In the genomic region with DNA sequence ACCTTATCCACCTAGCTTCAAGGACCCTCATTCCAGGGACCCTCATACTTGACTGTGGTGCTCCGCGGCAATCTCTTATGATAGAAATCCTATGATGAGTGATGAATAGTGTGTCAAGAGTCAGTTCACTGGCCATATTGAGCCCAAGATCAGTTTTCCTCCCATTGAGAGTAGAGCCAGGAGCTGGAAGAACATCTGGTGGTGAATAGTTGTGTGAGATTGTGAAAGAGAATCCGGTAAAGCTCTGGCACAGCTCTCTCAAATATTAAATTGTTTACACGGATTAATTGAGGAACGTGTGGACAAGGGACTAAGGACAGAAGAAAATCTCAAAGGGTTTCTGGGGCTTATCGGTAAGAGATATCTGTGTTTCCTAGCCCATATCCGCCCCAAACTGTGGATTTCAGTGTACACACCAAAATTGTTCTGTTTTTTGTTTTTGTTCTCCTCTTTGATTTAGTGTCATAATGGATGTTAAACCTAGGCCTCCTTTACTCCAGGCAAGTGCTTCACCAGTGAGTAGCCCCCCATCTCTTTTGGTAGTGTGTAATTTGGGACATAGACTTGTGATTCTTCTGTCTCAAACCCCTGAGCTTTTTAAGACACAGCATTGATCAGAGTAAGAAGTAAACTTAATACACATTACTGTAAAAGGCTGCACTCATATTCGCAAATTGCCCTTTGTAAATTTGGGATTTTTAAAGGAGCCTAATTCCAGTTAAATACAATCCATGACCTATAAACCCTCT, we compare ENCODE assay signal across 8 mouse cellular contexts. TPM values are rescaled to one million over a fixed set of nuclear protein-coding genes. Genes with fewer than 3 reads are reported as not detected.
DNase-seq lines count a peak whose midpoint lies in the region; ATAC-seq and TF ChIP-seq lines count a peak whose summit lies in the region.

No protein-coding gene starts in this region.

- TF ChIP-seq POLR2A in myocyte (IDR thresholded peaks at IDR 0.05; ENCODE audit: insufficient read length, low read depth) = no peak

- no peaks in the 10 kb centered on the region for H3K4me1 ChIP-seq in kidney, embryonic 16.5 days (ENCODE audit: insufficient read depth, low read length)
- no peaks in the 10 kb centered on the region for H3K4me1 ChIP-seq in embryonic facial prominence, embryonic 14.5 days (ENCODE audit: control insufficient read depth, insufficient read depth, low read length)
- no peaks in the 10 kb centered on the region for H3K4me1 ChIP-seq in intestine, postnatal 0 days (replicated peaks; ENCODE audit: control insufficient read depth, insufficient read depth, low read length)

- TF ChIP-seq CTCF in intestine, postnatal 0 days (IDR thresholded peaks at IDR 0.05; ENCODE audit: low read depth) = no peak

- H3K4me3 ChIP-seq in kidney, embryonic 16.5 days (ENCODE audit: low read length) = peak overlapping the region; percentile 87
- peak overlapping the region; percentile 79 for H3K4me3 ChIP-seq in embryonic facial prominence, embryonic 14.5 days (ENCODE audit: low read depth, low read length)
- peak overlapping the region; percentile 91 for H3K4me3 ChIP-seq in intestine, postnatal 0 days (ENCODE audit: low read depth, low read length)
- H3K4me3 ChIP-seq in myocyte = peak overlapping the region; percentile 33

- no peaks in the 10 kb centered on the region for H3K79me2 ChIP-seq in myocyte (ENCODE audit: control insufficient read depth, insufficient read depth)

- peak overlapping the region; percentile 77; the same call in 1 of the 2 replicates for H3K9ac ChIP-seq in kidney, embryonic 16.5 days (replicated peaks; ENCODE audit: low read length)
- H3K9ac ChIP-seq in embryonic facial prominence, embryonic 14.5 days (ENCODE audit: low read depth, low read length) = peak overlapping the region; percentile 70; the same call in 1 of the 2 replicates
- H3K9ac ChIP-seq in intestine, postnatal 0 days (ENCODE audit: low read depth, low read length) = no peak overlapping the region

- no peaks in the 10 kb centered on the region for H3K27me3 ChIP-seq in kidney, embryonic 16.5 days (ENCODE audit: insufficient read depth, low read length)
- no peaks in the 10 kb centered on the region for H3K27me3 ChIP-seq in embryonic facial prominence, embryonic 14.5 days (replicated peaks; ENCODE audit: control insufficient read depth, insufficient read depth, low read length)
- no peaks in the 10 kb centered on the region for H3K27me3 ChIP-seq in intestine, postnatal 0 days (replicated peaks; ENCODE audit: control insufficient read depth, insufficient read depth, low read length)
- H3K27me3 ChIP-seq in myocyte (ENCODE audit: control insufficient read depth, insufficient read depth, insufficient read length) = no peaks in the 10 kb centered on the region

- peaks cover 10% of the 10 kb centered on the region for H3K9me3 ChIP-seq in kidney, embryonic 16.5 days (ENCODE audit: low read length)
- H3K9me3 ChIP-seq in embryonic facial prominence, embryonic 14.5 days (ENCODE audit: control insufficient read depth, low read length) = peaks cover 9% of the 10 kb centered on the region
- H3K9me3 ChIP-seq in intestine, postnatal 0 days (ENCODE audit: control insufficient read depth) = no peaks in the 10 kb centered on the region

- 0 out of 2 replicates have a peak, but pooled peaks cover 4% of the 10 kb centered on the region for H3K36me3 ChIP-seq in kidney, embryonic 16.5 days (ENCODE audit: insufficient read depth, low read length)
- no peaks in the 10 kb centered on the region; the same call in 1 of the 2 replicates for H3K36me3 ChIP-seq in embryonic facial prominence, embryonic 14.5 days (ENCODE audit: control insufficient read depth, insufficient read depth, low read length)
- no peaks in the 10 kb centered on the region for H3K36me3 ChIP-seq in intestine, postnatal 0 days (ENCODE audit: control insufficient read depth, insufficient read depth)
- no peaks in the 10 kb centered on the region for H3K36me3 ChIP-seq in myocyte (ENCODE audit: control insufficient read depth, insufficient read depth)

- H3K4me2 ChIP-seq in kidney, embryonic 16.5 days (replicated peaks; ENCODE audit: low read depth, low read length) = peak overlapping the region; percentile 69; the same call in 1 of the 2 replicates
- peak overlapping the region; percentile 76 for H3K4me2 ChIP-seq in embryonic facial prominence, embryonic 14.5 days (ENCODE audit: low read depth, low read length)
- H3K4me2 ChIP-seq in intestine, postnatal 0 days (replicated peaks; ENCODE audit: low read depth) = peak overlapping the region; percentile 79
- H3K4me2 ChIP-seq in myocyte (ENCODE audit: low read depth) = peak overlapping the region; percentile 18

- 82% methylated on average over 8 of the region's 8 CpGs for WGBS in kidney, embryonic 16.5 days
- WGBS in embryonic facial prominence, embryonic 14.5 days = 75% methylated on average over 8 of the region's 8 CpGs
- WGBS in intestine, postnatal 0 days = 76% methylated on average over 8 of the region's 8 CpGs

- no peak for DNase-seq in kidney, postnatal 14 days
- DNase-seq in embryonic facial prominence, embryonic 14.5 days (ENCODE audit: low spot score) = no peak
- no peak for DNase-seq in retina, postnatal 1 day
- no peak for DNase-seq in adrenal gland, postnatal 36 days
- no peak for DNase-seq in spleen, postnatal 14 days (ENCODE audit: low spot score in 2 of 2)

- H3K27ac ChIP-seq in kidney, embryonic 16.5 days (ENCODE audit: low read length) = peak overlapping the region; percentile 93; the same call in 1 of the 2 replicates
- H3K27ac ChIP-seq in embryonic facial prominence, embryonic 14.5 days (replicated peaks; ENCODE audit: low read depth, low read length) = 0 out of 2 replicates have a peak overlapping the region, but pooled peaks have one; percentile 91
- H3K27ac ChIP-seq in intestine, postnatal 0 days (ENCODE audit: low read depth, low read length) = no peak overlapping the region

- ATAC-seq in kidney, embryonic 16.5 days (ENCODE audit: low FRiP score, low TSS enrichment) = peak; percentile 33
- no peak for ATAC-seq in embryonic facial prominence, embryonic 14.5 days (ENCODE audit: low read depth)
- 0 out of 2 replicates have a peak, but pooled peaks have one; percentile 5 for ATAC-seq in intestine, postnatal 0 days

- H3ac ChIP-seq in myocyte (ENCODE audit: control insufficient read depth, insufficient read length) = no peak overlapping the region

TF ChIP-seq in myocyte, 11 proteins besides CTCF, POLR2A, EP300 and RAD21:
- TF ChIP-seq SRF (IDR thresholded peaks at IDR 0.05; ENCODE audit: control insufficient read depth, insufficient read length, low read depth) (no peak), POLR2AphosphoS2 (IDR thresholded peaks at IDR 0.05; ENCODE audit: insufficient read length, low read depth) (no peak), TCF3 (IDR thresholded peaks at IDR 0.05; ENCODE audit: insufficient read length, low read depth) (no peak), USF1 (IDR thresholded peaks at IDR 0.05; ENCODE audit: low read depth) (no peak), MAX (IDR thresholded peaks at IDR 0.05; ENCODE audit: low read depth) (no peak), E2F4 (IDR thresholded peaks at IDR 0.05; ENCODE audit: insufficient read depth) (no peak), CEBPB (IDR thresholded peaks at IDR 0.05; ENCODE audit: insufficient read depth, poor library complexity, severe bottlenecking) (no peak), MYOD1 (IDR thresholded peaks at IDR 0.05; ENCODE audit: control insufficient read depth in 1 of 3, insufficient read length in 2 of 3, low read depth in 2 of 3) (no peak), REST (IDR thresholded peaks at IDR 0.05; ENCODE audit: insufficient read depth, insufficient read length) (no peak), TCF12 (IDR thresholded peaks at IDR 0.05; ENCODE audit: insufficient read depth, poor library complexity, severe bottlenecking) (no peak), MYOG (IDR thresholded peaks at IDR 0.05; ENCODE audit: control insufficient read depth in 1 of 3, insufficient read depth in 1 of 3, insufficient read length in 2 of 3, low read depth in 2 of 3) (no peak)

RNA-seq across cellular contexts. Expression of a gene that starts 0.4 kb away (rescaled TPM):
- polyA plus RNA-seq in kidney, embryonic 16.5 days (2015; fragmentation: Nextera tagmentation; extraction: Ambion mirVana) = 8.7 and 9.4 TPM in 2 replicates
- 6.5 TPM in 2 replicates for polyA plus RNA-seq in embryonic facial prominence, embryonic 14.5 days (2014; fragmentation: Nextera tagmentation; extraction: Ambion mirVana)
- polyA plus RNA-seq in intestine, postnatal 0 days (2015; fragmentation: Nextera tagmentation; extraction: Ambion mirVana) = 2.3 and 2.8 TPM in 2 replicates
- polyA plus RNA-seq in myocyte (2012; fragmentation: generic; extraction: Trizol) = 0.17 TPM
- total RNA-seq in adrenal gland, postnatal 36 days (2021) = 1 to 10 TPM; 2.3 to 4.2 TPM

RNA-seq across cellular contexts. Expression of a gene that starts 17.8 kb away (rescaled TPM):
- 2.1 and 3.6 TPM in 2 replicates for polyA plus RNA-seq in kidney, embryonic 16.5 days (2015; fragmentation: Nextera tagmentation; extraction: Ambion mirVana)
- 2.3 and 3.2 TPM in 2 replicates for polyA plus RNA-seq in embryonic facial prominence, embryonic 14.5 days (2014; fragmentation: Nextera tagmentation; extraction: Ambion mirVana)
- polyA plus RNA-seq in intestine, postnatal 0 days (2015; fragmentation: Nextera tagmentation; extraction: Ambion mirVana) = 0.47 TPM in 1 of 2 replicates, not detected in the other
- polyA plus RNA-seq in myocyte (2012; fragmentation: generic; extraction: Trizol) = not detected
- 1 to 10 TPM; 2.7 to 3.8 TPM for total RNA-seq in adrenal gland, postnatal 36 days (2021)

RNA-seq across cellular contexts. Expression of a gene that starts 33.6 kb away (rescaled TPM):
- polyA plus RNA-seq in kidney, embryonic 16.5 days (2015; fragmentation: Nextera tagmentation; extraction: Ambion mirVana) = 2.6 and 2.7 TPM in 2 replicates
- polyA plus RNA-seq in embryonic facial prominence, embryonic 14.5 days (2014; fragmentation: Nextera tagmentation; extraction: Ambion mirVana) = 1.7 and 2.5 TPM in 2 replicates
- polyA plus RNA-seq in intestine, postnatal 0 days (2015; fragmentation: Nextera tagmentation; extraction: Ambion mirVana) = 0.50 and 0.70 TPM in 2 replicates
- polyA plus RNA-seq in myocyte (2012; fragmentation: generic; extraction: Trizol) = 0.08 TPM
- total RNA-seq in adrenal gland, postnatal 36 days (2021) = 1 to 10 TPM; 1.7 to 3.5 TPM

RNA-seq across cellular contexts. Expression of a gene that starts 50.0 kb away (rescaled TPM):
- not detected in 2 replicates for polyA plus RNA-seq in kidney, embryonic 16.5 days (2015; fragmentation: Nextera tagmentation; extraction: Ambion mirVana)
- not detected in 2 replicates for polyA plus RNA-seq in embryonic facial prominence, embryonic 14.5 days (2014; fragmentation: Nextera tagmentation; extraction: Ambion mirVana)
- polyA plus RNA-seq in intestine, postnatal 0 days (2015; fragmentation: Nextera tagmentation; extraction: Ambion mirVana) = not detected in 2 replicates
- not detected for polyA plus RNA-seq in myocyte (2012; fragmentation: generic; extraction: Trizol)
- total RNA-seq in adrenal gland, postnatal 36 days (2021) = not detected

RNA-seq across cellular contexts. Expression of a gene that starts 58.1 kb away (rescaled TPM):
- polyA plus RNA-seq in kidney, embryonic 16.5 days (2015; fragmentation: Nextera tagmentation; extraction: Ambion mirVana) = 6.3 and 6.4 TPM in 2 replicates
- 5.3 and 6.6 TPM in 2 replicates for polyA plus RNA-seq in embryonic facial prominence, embryonic 14.5 days (2014; fragmentation: Nextera tagmentation; extraction: Ambion mirVana)
- polyA plus RNA-seq in intestine, postnatal 0 days (2015; fragmentation: Nextera tagmentation; extraction: Ambion mirVana) = 1.8 and 1.9 TPM in 2 replicates
- 0.66 TPM for polyA plus RNA-seq in myocyte (2012; fragmentation: generic; extraction: Trizol)
- total RNA-seq in adrenal gland, postnatal 36 days (2021) = 1 to 10 TPM; 3.7 to 4.2 TPM

Comparison
In these comparisons a context has a peak if more than half of its experiments do, and no peak if none do; other contexts are left out.
1. H3K4me2 ChIP-seq: peak in every context shown above with its lines; median percentile 79 in intestine, postnatal 0 days; 76 in embryonic facial prominence, embryonic 14.5 days; 69 in kidney, embryonic 16.5 days; 18 in myocyte.
2. H3K4me3 ChIP-seq: peak in every context shown above with its lines; median percentile 91 in intestine, postnatal 0 days; 87 in kidney, embryonic 16.5 days; 79 in embryonic facial prominence, embryonic 14.5 days; 33 in myocyte.